Mouse (Mus musculus): Measurements from ENCODE around the gene Ccdc162.

Gene Ccdc162

GRCm38 (mm10) chr10:41635276-41636033 lies 81.0 kb downstream of the Ccdc162 start:
- DNase-seq (ENCODE audit: low read depth, low spot score): no peak

GRCm38 (mm10) chr10:41633801-41634200 lies 82.6 kb downstream of the Ccdc162 start:
- DNase-seq (ENCODE audit: low read depth, low spot score): no peak

GRCm38 (mm10) chr10:41632062-41632461 lies 84.4 kb downstream of the Ccdc162 start:
- no peak for DNase-seq (ENCODE audit: low read depth, low spot score)

- no peak for DNase-seq (ENCODE audit: low read depth, low spot score)
These were observed 89.4 kb downstream of the Ccdc162 start for GRCm38 (mm10) chr10:41626996-41627395.

GRCm38 (mm10) chr10:41619988-41620387 lies 96.4 kb downstream of the Ccdc162 start:
- no peak for DNase-seq (ENCODE audit: low read depth, low spot score)

- no peak for DNase-seq (ENCODE audit: low read depth, low spot score)
These were observed 100.9 kb downstream of the Ccdc162 start for GRCm38 (mm10) chr10:41615487-41615886.

GRCm38 (mm10) chr10:41611941-41612340 lies 104.5 kb downstream of the Ccdc162 start:
- DNase-seq (ENCODE audit: low read depth, low spot score): no peak

- DNase-seq (ENCODE audit: low read depth, low spot score): no peak
These were observed 107.0 kb downstream of the Ccdc162 start for GRCm38 (mm10) chr10:41609475-41609874.

GRCm38 (mm10) chr10:41608485-41608884 lies 107.9 kb downstream of the Ccdc162 start:
- DNase-seq (ENCODE audit: low read depth, low spot score): no peak

GRCm38 (mm10) chr10:41602667-41603066 lies 113.8 kb downstream of the Ccdc162 start:
- DNase-seq (ENCODE audit: low read depth, low spot score): no peak

GRCm38 (mm10) chr10:41601898-41602545 lies 114.4 kb downstream of the Ccdc162 start:
- DNase-seq (ENCODE audit: low read depth, low spot score): no peak

GRCm38 (mm10) chr10:41601302-41601701 lies 115.1 kb downstream of the Ccdc162 start:
- DNase-seq (ENCODE audit: low read depth, low spot score): no peak

GRCm38 (mm10) chr10:41599051-41599450 lies 117.4 kb downstream of the Ccdc162 start:
- no peak for DNase-seq (ENCODE audit: low read depth, low spot score)

- no peak for DNase-seq (ENCODE audit: low read depth, low spot score)
These were observed 118.2 kb downstream of the Ccdc162 start for GRCm38 (mm10) chr10:41598221-41598620.

- no peak for DNase-seq (ENCODE audit: low read depth, low spot score)
These were observed 120.9 kb downstream of the Ccdc162 start for GRCm38 (mm10) chr10:41595550-41595949.

GRCm38 (mm10) chr10:41594957-41595356 lies 121.5 kb downstream of the Ccdc162 start:
- peak; percentile 21 for DNase-seq (ENCODE audit: low read depth, low spot score)

GRCm38 (mm10) chr10:41594433-41594832 lies 122.0 kb downstream of the Ccdc162 start:
- DNase-seq (ENCODE audit: low read depth, low spot score): no peak

GRCm38 (mm10) chr10:41588616-41589015 lies 127.8 kb downstream of the Ccdc162 start:
- no peak for DNase-seq (ENCODE audit: low read depth, low spot score)

GRCm38 (mm10) chr10:41586947-41587852 lies 129.2 kb downstream of the Ccdc162 start:
- DNase-seq (ENCODE audit: low read depth, low spot score): no peak

- DNase-seq (ENCODE audit: low read depth, low spot score): peak; percentile 17
These were observed 133.1 kb downstream of the Ccdc162 start for GRCm38 (mm10) chr10:41583383-41583782.

GRCm38 (mm10) chr10:41582901-41583361 lies 133.5 kb downstream of the Ccdc162 start:
- peak; percentile 33 for DNase-seq (ENCODE audit: low read depth, low spot score)

- no peak for DNase-seq (ENCODE audit: low read depth, low spot score)
These were observed 136.0 kb downstream of the Ccdc162 start for GRCm38 (mm10) chr10:41580441-41580840.

All from mesoderm, embryonic 11.5 days (tissue).